Mouse (Mus musculus): ENCODE data around the gene Fgfr2. TPM values are rescaled to one million over a fixed set of nuclear protein-coding genes. Genes with fewer than 3 reads are reported as not detected.
A peak's percentile ranks its signal among the peaks of the same experiment; 100 is the strongest.

The Fgfr2 gene
- total RNA-seq, 2 experiments from 2014 or later: 190 to 480 TPM

DNA sequence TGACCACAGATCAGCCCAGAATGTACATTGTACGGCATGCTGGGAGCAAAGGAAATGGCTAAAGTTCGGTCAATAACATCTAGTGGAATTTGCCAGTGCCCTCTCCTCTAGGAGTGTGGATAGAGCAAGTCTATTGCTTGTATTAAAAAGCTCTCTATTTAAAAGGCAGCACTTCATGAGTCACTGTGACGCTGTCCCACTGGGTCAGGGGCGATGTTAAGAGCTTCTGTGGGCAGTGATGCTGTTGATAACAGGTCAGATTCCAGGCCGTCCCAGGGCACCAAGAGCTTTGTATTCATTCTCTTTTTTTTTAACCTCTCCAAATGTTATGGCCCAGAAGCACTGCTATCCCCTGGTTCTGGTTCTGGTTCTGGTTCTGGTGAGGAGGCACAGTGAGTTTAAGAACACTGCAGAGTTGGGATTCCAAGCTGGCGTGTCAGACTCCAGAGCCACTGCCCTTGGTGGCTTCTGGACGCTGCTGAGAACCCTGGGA lies 2366.8 kb downstream of the Fgfr2 start:
- peak; percentile 37 to 44 for DNase-seq

DNA sequence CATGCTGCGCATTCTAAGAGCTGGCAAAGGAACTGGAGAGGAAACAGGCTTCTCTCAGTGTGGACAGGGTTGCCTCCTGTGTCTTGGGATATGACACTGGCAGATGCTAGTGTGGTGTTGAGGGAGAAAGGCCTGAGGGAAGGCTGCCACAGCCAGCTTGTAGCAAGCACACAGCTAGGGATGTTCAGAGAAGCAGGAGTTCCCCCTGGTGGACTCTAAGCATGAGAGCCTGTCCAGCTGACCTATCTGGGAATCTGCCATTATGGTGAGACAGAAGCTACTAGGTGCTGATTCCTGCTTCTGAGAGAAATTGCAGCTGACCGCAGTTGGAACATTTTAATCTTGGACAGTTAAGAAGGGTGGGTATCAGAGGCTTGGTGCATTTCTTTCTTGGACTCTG lies 2368.4 kb downstream of the Fgfr2 start:
- no peak for DNase-seq

DNA sequence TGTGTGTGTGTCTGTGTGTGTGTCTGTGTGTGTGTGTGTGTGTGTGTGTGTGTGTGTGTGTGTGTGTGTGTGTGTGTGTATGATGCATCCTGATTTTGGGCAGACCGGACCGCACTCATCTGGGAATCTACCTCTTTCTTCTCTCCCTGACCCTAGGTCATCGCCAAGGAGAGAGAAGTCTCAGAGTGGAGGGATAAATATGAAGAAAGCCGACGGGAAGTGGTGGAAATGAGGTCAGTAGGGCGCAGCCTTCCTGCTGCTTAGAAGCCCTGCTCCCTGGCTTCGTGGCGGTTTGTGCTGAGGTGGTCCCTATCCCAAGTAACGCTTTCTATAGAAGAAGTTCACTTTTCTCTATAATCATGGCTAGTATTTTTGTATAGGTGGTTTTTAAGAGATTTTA lies 2371.5 kb downstream of the Fgfr2 start:
- DNase-seq: no peak

DNA sequence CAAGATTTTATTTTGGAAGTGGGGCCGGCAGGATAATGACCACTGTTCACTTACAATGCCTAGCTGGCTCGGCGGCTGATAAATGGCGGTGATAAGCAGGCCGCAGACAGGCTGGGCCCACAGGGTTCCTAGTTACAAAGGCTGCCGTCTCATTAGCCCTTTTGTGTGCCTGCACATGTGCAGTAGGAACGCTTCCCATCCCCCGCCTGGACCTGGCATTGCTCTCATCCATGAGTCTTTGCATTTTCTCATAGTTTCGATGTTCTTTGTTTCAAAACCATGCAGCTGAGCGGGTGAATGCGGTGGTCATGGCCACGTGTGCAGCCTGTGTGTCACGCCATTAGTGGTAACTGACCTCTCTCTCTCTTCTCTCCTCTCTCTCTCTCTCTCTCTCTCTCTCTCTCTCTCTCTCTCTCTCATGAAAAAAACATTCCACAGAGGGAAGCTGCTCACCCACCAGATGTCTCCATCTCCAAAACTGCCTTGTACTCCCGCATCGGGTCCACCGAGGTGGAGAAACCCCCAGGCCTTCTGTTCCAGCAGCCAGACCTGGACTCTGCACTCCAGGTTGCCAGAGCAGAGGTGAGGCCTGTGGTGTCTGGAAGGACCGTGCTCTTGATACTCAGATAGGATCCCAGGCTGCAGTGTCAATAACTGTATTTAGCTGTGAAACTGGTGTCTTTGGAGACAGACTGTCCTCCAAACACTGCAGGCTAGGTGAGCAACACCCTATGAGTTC lies 2372.2 kb downstream of the Fgfr2 start:
- no peak for DNase-seq

DNA sequence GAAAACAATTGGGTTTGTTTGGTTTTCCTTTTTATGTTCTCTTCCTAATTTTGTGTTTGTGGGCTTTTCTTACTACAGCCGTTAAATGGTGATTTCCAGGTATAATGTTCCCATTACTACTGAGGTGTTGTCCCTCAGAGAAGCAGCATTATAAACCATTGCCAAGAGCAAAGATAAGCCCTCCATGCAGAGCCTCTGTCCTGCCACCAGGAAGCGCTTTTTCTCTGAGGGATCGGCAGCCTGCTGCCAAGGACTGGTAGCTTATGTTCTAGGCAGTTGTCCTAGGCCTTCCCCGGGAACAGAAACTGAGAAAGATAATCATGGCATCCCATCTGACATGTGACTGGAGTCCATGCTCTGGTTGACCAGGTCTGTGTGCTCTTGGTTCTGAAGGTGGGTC lies 2374.0 kb downstream of the Fgfr2 start:
- no peak for DNase-seq

DNA sequence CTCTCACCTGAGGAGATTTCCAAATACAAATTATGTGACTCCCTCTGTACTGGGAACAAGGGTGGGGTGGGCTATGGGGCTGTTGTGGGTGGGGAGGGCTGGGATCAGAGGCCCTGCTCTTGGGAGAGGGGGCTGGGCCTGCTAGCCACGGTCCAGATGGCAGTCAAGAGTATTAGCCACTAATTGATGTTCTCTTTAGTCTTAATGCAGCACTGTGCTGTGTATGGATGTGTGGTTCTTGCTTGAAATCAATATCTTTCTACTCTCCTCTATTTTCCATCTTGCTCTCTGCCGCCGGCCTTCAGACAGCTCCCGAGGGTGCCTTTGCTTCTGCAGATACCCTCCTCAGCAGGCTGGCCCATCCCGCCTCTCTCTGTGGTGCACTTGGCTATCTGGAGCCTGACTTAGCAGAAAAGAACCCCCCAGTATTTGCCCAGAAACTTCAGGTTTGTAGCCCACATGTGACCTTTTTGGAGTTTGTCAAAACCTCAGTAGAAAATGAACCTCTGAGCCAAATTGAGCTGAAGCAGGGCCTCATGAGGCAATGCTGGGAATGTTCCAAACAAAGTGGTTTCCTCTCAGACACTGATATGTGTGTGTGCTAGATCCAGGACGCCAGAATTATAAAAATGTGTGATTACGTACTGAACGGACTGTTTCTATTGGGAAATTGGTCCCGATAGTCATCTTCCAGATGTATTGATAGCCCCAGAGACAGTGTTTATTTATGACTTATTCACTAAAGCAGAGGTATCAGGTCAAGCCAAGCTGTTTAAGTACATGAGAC lies 2379.7 kb downstream of the Fgfr2 start:
- no peak for DNase-seq

DNA sequence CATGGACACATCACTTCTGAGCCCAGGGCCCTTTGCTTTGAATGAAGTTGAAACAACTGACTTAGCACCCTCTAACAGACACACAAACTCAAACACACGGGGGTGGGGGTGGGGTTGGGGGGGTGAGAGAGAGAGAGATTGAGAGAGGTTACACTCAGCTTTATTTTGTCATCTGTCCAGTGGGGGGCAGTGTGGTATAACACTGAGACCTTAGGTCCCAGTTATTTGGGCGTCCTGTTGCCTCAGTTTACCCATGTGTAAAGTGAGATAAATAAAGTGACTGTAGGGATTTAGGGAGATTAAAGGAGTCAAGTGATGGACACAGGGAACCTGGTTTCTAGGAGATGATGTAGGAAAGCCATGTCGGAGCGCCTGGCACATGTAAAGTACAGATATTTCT lies 2382.1 kb downstream of the Fgfr2 start:
- no peak for DNase-seq

DNA sequence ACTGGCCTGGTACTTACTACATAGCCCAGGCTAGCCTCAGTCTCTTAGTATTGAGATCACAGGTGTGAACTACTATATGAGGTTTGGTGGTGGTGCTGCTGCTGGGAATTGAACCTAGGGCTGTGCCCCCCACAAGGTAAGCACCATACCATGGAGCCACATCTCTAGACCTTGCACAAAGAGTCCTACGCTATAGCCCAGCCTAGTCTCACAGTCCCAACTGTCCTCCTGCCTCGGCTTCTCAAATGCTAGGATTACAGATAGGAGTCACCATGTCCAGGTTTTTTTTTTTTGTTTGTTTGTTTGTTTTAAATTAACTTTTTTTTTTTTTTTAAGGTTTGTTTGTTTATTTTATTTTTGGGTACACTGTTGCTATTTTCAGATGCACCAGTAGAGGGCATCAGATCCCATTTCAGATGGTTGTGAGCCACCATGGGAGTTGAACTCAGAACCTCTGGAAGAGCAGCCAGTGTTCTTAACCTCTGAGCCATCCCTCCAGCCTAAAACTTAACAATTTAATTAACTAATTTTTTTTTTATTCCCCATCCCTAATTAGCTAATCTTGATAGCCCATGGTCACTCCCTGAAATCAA lies 2388.9 kb downstream of the Fgfr2 start:
- no peak for DNase-seq

DNA sequence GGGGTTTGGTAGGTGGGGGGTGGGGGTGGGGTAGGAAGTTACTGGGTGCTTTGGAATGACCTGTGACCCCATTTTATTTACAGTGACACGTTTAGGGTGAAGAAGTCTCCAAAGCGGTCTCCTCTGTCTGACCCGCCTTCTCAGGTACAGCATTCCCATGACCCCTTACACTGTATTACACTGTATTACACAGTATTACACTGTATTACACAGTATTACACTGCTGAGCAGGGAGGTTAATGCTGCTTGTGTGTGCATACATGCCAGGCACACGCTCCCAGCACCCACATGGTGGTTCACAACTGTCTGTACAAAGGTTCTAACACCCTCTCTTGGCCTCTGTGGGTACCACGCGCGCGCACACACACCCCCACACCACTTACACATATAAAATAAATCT lies 2389.7 kb downstream of the Fgfr2 start:
- DNase-seq: no peak

DNA sequence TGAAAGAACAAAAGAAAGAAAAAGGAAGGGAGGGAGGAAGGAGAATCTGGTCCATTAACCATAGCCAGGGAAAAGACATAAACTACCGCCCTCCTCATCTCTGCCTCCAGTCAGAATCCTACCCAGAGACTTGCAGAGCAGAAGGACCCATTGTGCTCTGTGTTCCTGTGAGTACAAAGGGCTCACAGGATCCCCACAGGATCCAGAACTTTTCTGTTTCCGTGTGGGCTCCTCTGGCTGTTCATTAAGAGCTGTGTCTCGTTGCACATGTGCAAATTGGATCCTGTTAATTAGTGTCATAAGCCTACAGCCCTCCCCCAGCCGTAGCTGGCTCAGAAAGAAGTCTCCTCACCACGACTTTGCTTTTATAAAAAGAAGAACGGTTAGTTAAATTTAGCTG lies 2390.2 kb downstream of the Fgfr2 start:
- no peak for DNase-seq

DNA sequence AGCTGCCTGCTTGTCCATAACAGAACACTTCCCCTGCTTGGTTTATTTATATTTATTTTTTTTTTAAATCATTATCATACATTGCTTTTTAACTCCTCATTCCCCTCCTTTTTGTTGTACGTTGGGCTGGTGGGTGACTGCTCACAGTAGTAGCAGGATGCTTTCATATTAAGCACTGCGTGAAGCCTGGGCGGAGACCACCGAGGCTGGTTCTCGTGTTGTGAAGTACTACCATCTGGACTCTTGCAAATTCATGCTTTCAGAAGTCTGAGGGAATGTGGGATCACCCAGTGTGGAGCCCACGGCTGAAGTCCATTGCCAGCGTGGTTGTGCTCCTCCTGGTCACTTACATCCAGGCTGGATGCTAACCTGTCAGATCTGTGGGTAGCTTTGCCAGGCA lies 2391.4 kb downstream of the Fgfr2 start:
- no peak for DNase-seq

DNA sequence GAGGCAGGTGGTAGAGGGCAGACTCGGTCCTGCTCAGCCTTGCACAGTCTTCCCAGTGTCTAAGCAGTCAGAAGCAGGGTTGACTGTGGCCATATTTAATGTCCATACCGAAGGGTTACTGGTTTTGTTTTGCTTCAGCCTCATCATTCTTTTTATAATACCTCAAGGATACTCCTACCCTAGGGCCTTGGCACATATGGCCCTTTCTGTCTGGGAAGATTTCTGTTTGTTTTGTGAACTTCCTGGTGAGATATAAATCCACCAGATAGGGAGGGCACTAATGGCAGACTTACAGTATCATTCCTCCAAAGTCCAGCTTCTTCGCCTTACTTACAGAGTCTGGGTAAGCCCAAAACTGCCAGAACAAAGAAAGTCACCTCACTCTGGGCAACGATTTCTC lies 2395.6 kb downstream of the Fgfr2 start:
- no peak for DNase-seq

DNA sequence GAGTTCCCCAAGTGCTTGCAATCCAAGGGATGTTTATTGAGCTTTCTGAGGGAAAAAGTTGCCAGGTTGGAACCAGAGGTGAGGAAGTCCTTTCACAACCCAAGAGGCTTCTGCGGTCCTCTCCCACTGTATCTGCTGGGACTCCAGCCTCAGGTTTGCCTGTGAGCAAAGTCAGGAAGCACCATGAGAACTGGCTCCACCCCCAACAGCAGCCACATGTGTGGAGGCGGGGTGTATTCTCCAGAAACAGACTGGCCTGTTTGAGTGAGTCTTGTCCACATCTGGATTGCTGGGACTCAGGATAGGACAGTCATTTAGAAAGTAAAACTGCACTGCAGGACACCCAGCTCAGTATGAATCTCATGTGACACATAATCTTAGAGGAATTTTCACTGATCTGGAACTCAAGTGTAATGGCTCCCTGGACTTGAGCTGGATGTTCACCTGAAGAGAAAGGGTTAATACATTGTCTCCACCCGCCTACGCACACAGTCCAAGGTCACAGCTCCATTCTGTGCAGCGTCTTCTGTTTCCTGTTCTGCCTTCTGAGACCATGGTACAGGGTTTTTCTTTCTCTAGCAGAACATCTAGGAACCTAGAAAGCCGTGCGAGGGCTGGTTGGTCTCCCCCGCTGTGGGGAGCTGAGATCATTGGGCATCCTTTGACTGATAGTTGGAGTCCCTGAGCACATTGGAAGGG lies 2396.3 kb downstream of the Fgfr2 start:
- DNase-seq: peak; percentile 9 to 22

DNA sequence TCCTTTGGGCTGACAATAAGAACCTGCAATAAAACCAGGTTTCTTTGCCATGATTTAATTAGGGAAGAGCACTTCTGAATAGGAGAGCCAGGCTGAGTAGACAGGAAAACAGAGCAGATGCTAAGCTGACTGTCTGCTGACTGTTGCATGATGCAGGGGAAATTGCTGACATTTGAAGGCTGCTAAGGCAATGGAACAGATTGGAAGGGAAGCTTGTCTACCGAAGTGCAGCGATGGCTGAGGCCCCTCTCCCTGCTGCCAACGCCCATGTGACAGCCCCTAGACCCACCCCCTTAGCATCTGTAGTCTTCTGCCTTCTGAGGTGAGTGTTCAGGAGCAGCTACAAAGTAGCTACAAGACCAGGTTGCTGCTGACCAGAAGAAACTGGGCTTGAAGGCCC lies 2397.0 kb downstream of the Fgfr2 start:
- no peak for DNase-seq

DNA sequence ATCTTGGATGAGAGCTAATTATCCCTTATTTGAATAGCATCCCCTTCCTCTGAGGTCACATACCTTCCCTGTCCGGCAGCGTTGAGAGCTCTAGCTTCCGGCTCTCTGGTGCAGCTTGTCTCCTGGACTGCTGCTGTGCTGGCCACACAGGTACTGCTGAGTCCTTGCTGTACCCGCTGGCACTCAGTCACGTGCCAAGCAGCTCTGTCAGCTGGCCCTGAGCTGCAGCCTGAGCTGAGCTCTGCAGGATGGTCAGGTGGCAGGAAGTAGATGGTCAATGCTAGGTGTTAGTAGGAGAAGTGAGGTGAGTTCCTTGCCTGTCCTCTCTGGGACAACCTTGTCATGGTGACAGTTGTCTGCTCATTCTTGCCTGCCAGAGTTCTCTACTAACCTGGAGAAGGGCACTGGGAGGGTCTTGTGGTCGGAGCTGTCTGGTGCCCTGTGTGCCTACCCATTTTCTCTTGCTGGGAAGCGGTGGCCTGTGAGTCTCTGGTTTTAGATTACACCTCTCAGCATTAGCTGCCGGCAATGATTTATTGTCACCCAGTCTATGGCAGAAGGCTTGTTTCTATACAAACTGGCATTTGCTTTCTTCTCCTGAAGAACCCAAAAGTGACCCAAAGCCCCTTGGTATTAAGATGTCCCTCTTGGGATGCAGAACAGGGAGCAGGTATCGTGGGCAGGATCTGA lies 2402.4 kb downstream of the Fgfr2 start:
- DNase-seq: no peak

DNA sequence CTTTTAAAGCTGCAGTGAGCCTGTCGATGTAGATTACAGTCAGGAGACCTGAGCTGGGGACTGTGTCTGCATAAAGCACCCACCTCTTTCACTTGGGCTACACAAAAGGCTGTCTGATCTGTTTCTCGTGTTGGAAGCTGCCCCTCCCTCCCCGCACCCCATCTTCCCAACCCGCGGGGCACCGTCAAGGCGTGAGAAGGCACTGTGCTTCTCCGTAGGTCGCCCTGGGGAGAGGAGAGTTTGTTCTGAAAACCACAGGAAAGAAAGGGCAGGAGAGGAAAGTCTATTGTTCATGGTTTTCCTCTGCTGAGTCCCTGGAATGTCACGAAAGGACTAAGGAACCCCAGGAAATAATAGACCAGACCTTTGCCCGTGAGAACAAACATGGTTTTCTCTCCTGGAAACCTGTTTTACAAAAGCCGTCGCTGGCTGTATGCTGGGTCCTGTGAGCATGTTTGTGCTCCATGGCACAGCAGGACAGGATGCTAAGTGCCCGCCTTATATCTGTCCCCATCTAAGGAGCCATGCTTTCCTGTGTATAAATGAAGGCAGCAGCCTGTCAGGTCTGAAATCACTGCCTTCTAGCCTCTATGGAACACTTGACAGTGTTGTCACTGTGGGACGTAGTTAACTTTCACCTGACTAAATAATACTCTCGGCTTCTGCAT lies 2403.1 kb downstream of the Fgfr2 start:
- no peak for DNase-seq

DNA sequence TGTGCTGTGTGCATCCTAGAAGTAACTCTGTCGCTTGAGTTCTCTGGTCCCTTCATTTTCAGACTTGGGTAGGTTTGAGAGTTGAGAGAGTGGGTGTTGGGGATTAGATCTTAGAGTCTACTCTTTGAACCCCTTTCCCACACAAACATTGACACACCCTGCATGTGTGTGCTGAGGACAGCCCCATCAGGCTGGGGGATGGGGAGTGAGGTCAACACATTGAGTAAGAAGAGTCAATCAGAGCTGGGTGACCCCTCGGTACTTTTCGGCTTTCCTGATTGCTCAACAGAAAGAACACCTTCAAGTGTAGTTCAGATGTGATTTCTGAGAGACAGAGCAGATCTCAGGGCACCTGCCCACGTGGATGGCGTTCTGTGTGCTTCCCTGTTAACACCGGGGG lies 2406.2 kb downstream of the Fgfr2 start:
- DNase-seq: no peak

DNA sequence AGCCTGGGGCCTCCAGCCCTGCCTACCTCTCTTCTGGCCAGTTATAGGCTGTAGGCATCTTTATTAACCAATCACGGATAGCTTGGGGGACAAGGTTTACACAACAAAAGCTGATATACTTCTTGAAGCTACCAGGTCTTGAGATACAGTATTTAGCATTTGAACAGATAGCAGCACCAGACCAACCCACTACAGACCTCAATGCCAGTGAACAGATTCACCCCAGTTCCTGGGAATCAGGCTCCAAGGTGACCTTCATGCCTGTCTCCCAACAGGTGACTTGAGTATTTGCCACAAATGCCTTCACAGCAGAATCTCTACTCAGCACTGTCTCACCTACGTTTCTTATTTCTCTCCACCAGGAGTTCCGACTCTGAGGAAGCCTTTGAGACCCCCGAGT lies 2406.8 kb downstream of the Fgfr2 start:
- no peak for DNase-seq

DNA sequence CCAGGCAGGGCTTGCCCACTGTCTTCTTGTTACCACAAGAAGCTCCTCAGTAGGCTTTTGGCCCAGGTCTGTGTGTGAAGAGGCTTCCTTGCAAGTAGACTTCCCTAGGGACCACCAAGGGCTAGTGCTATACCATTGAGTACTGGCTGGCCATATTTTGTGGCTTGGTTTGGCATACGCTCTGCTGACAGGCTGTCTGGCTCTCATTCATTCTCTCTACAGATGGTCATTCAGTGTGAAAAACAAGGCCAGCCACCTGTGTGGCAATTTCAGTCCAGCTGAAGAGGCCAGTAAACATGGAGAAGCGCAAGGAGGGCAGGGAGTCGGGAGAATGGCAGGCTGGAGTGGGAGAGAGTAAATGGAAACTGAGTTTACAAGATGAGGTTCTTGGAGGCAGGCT lies 2407.7 kb downstream of the Fgfr2 start:
- DNase-seq: no peak

DNA sequence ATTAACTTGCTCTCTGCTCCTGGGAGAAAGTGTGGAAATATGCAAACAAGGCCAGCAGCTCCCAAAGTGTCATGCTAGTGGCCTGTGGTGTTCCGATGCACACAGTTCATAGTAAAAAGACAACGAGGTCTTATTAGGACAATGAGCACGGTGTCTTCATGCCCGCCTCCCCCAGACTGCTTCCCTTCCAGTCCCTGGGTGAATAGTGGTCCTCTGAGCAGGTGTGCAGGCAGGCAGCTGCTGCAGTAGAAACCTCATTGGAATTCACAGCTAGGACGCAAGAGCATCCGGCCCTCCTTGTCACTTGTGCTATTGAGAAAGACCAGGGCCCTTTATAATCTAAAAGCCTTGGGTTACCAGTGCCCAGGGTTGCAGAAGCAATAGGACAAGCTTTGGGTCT lies 2409.8 kb downstream of the Fgfr2 start:
- no peak for DNase-seq

DNA sequence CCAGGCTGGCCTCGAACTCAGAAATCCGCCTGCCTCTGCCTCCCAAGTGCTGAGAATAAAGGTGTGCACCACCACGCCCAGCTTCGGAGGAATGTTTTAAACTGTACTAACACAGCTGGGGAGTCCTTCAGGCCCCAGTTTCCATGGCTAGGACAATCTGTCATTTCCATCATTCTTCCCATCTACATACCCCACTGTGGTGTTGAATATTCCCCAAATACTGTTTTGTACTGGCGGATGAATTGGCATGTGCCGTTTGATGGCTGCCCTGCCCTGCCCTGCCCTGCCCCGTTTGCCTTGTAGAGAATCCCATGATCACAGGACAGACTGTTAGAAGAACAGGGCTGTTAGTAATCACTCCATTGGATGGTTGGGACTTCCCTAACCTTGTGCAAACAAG lies 2411.3 kb downstream of the Fgfr2 start:
- DNase-seq: no peak

All from adrenal gland, postnatal 36 days (tissue).